Comparison of ENCODE assay signal across 19 mouse cellular contexts in genomic region chr13:55814834-55815233, GRCm38 (mm10). TPM values are rescaled to one million over a fixed set of nuclear protein-coding genes. Genes with fewer than 3 reads are reported as not detected.
"Had no signal": no experiment of that assay in that cellular context is flagged by ENCODE, and none has a peak within 500 bp of the region (broad histone marks: within the 10 kb centered on the region; RNA-seq: fewer than 3 reads in every experiment).

No protein-coding gene starts in this region.

- H3K9me3 ChIP-seq: lung, embryonic 15.5 days; megakaryocyte, embryonic 14.5 days; midbrain, embryonic 13.5 days; midbrain, embryonic 15.5 days; neural tube, embryonic 13.5 days; stomach, embryonic 15.5 days had no signal

- DNase-seq: liver, postnatal 0 days; lung, adult 2 months; lung, postnatal 14 days; lung, postnatal 36 days; right cerebral cortex, postnatal 14 days; thymus, adult 2 months; thymus, postnatal 25 days; thymus, postnatal 4 days had no signal

- H3K4me3 ChIP-seq: lung, embryonic 15.5 days; megakaryocyte, embryonic 14.5 days; midbrain, embryonic 13.5 days; midbrain, embryonic 15.5 days; neural tube, embryonic 13.5 days; stomach, embryonic 15.5 days had no signal

- ATAC-seq: liver, postnatal 0 days; lung, postnatal 0 days; midbrain, embryonic 13.5 days; midbrain, embryonic 15.5 days had no signal

- H3K9ac ChIP-seq: liver, postnatal 0 days; lung, embryonic 15.5 days; midbrain, embryonic 13.5 days; midbrain, embryonic 15.5 days; neural tube, embryonic 13.5 days; stomach, embryonic 15.5 days had no signal

- H3K27ac ChIP-seq: lung, embryonic 15.5 days; macrophage; midbrain, embryonic 13.5 days; midbrain, embryonic 15.5 days; neural tube, embryonic 13.5 days; stomach, embryonic 15.5 days; stomach, postnatal 0 days had no signal

- H3K4me2 ChIP-seq: lung, embryonic 15.5 days; midbrain, embryonic 11.5 days; midbrain, embryonic 13.5 days; midbrain, embryonic 15.5 days; neural tube, embryonic 13.5 days; stomach, embryonic 15.5 days had no signal

- H3K4me1 ChIP-seq: megakaryocyte, embryonic 14.5 days; midbrain, embryonic 15.5 days; neural tube, embryonic 13.5 days; stomach, embryonic 15.5 days had no signal

- H3K36me3 ChIP-seq: lung, embryonic 15.5 days; midbrain, embryonic 13.5 days; midbrain, embryonic 15.5 days; neural tube, embryonic 13.5 days; stomach, embryonic 15.5 days had no signal

- H3K27me3 ChIP-seq: midbrain, embryonic 15.5 days; stomach, embryonic 15.5 days had no signal

RNA-seq across cellular contexts. Expression of gene Pitx1, which starts 21.2 kb away (rescaled TPM):
- polyA plus RNA-seq: liver, postnatal 0 days; lung, postnatal 0 days; macrophage; neural tube, embryonic 13.5 days; spleen, adult 2 months had no signal

RNA-seq across cellular contexts. Expression of gene Catsper3, which starts 30.5 kb away (rescaled TPM):
- polyA plus RNA-seq: lung, embryonic 15.5 days; macrophage; midbrain, embryonic 11.5 days; neural tube, embryonic 13.5 days; stomach, embryonic 15.5 days; thymus, adult 2 months had no signal
